20 mouse cellular contexts compared by ENCODE assay signal in the genomic region with DNA sequence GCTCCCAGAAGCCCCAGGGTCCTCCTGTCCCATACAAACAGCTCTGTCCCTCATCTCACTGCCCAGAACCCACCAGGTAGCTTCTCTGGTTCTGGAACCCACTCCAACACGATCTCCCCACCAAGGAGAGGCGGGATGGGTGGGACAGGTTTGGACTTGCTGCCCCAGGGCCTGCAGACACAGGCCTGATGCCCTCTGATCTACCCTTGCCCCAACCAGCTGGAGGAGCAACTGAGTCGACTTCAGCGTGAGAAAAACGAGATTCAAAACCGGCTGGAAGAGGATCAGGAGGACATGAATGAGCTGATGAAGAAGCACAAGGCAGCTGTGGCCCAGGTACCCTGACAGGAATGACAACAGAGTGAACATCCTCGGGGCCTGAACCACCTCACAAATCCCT. TPM values are rescaled to one million over a fixed set of nuclear protein-coding genes. Genes with fewer than 3 reads are reported as not detected.
A peak's percentile ranks its signal among the peaks of the same experiment; 100 is the strongest.
DNase-seq lines count a peak whose midpoint lies in the region; ATAC-seq and TF ChIP-seq lines count a peak whose summit lies in the region.
"Had no signal": no experiment of that assay in that cellular context is flagged by ENCODE, and none has a peak within 500 bp of the region (broad histone marks: within the 10 kb centered on the region; RNA-seq: fewer than 3 reads in every experiment).

No protein-coding gene starts in this region.

- WGBS in forebrain, embryonic 15.5 days: 73% methylated on average over 7 of the region's 7 CpGs
- WGBS in forebrain, embryonic 10.5 days: 76% methylated on average over 7 of the region's 7 CpGs
- 81% methylated on average over 7 of the region's 7 CpGs for WGBS in hindbrain, embryonic 14.5 days
- WGBS in olfactory bulb, adult 2 months: 65% methylated on average over 7 of the region's 7 CpGs

- no peak overlapping the region for H3K9ac ChIP-seq in forebrain, embryonic 15.5 days (replicated peaks)
- no peak overlapping the region for H3K9ac ChIP-seq in hindbrain, embryonic 14.5 days
- H3K9ac ChIP-seq: heart, embryonic 15.5 days; intestine, embryonic 15.5 days; lung, embryonic 14.5 days had no signal

- peaks cover 55% of the 10 kb centered on the region for H3K4me1 ChIP-seq in forebrain, embryonic 15.5 days
- H3K4me1 ChIP-seq in forebrain, embryonic 10.5 days: peaks cover 45% of the 10 kb centered on the region
- peaks cover 60% of the 10 kb centered on the region for H3K4me1 ChIP-seq in hindbrain, embryonic 14.5 days (replicated peaks; ENCODE audit: control insufficient read depth, insufficient read depth, low read length)
- peaks cover 61% of the 10 kb centered on the region for H3K4me1 ChIP-seq in olfactory bulb, adult 2 months (ENCODE audit: control insufficient read depth, insufficient read depth, low read length)

- H3K9me3 ChIP-seq in forebrain, embryonic 15.5 days: no peaks in the 10 kb centered on the region
- no peaks in the 10 kb centered on the region for H3K9me3 ChIP-seq in forebrain, embryonic 10.5 days
- no peaks in the 10 kb centered on the region for H3K9me3 ChIP-seq in hindbrain, embryonic 14.5 days (ENCODE audit: control insufficient read depth, low read length)
- H3K9me3 ChIP-seq: embryonic facial prominence, embryonic 10.5 days; heart, embryonic 15.5 days; intestine, embryonic 15.5 days had no signal

- peaks cover 45% of the 10 kb centered on the region for H3K36me3 ChIP-seq in forebrain, embryonic 15.5 days
- H3K36me3 ChIP-seq in forebrain, embryonic 10.5 days (replicated peaks): peaks cover 87% of the 10 kb centered on the region
- peaks cover 74% of the 10 kb centered on the region for H3K36me3 ChIP-seq in hindbrain, embryonic 14.5 days (replicated peaks; ENCODE audit: control insufficient read depth, insufficient read depth)

- intact Hi-C loops in left cerebral cortex, adult 2 months (cut with DNase I): no loop called here

- no peak for TF ChIP-seq CTCF in left cerebral cortex, adult 2 months (IDR thresholded peaks at IDR 0.05)
- no peak for TF ChIP-seq CTCF in olfactory bulb, adult 2 months (IDR thresholded peaks at IDR 0.05; ENCODE audit: insufficient read depth, low read depth, low read length)

- H3K4me2 ChIP-seq in forebrain, embryonic 15.5 days (replicated peaks): no peak overlapping the region
- H3K4me2 ChIP-seq in hindbrain, embryonic 14.5 days (replicated peaks): no peak overlapping the region
- H3K4me2 ChIP-seq: heart, embryonic 15.5 days; intestine, embryonic 15.5 days; liver, embryonic 11.5 days; lung, embryonic 14.5 days had no signal

- ATAC-seq in forebrain, embryonic 15.5 days (replicated peaks): no peak
- ATAC-seq in hindbrain, embryonic 14.5 days (ENCODE audit: low FRiP score): no peak
- ATAC-seq: activated CD4-positive, CD25-positive, alpha-beta regulatory T cell, adult 4 months; intestine, embryonic 15.5 days had no signal

- no peak overlapping the region for H3K4me3 ChIP-seq in forebrain, embryonic 15.5 days
- no peak overlapping the region for H3K4me3 ChIP-seq in forebrain, embryonic 10.5 days
- H3K4me3 ChIP-seq in left cerebral cortex, adult 2 months: no peak overlapping the region
- no peak overlapping the region for H3K4me3 ChIP-seq in hindbrain, embryonic 14.5 days (replicated peaks; ENCODE audit: low read length)
- H3K4me3 ChIP-seq in olfactory bulb, adult 2 months (ENCODE audit: insufficient read depth, low read depth, low read length): no peak overlapping the region
- H3K4me3 ChIP-seq: embryonic facial prominence, embryonic 10.5 days; erythroblast, embryonic 14.5 days; heart, embryonic 15.5 days; intestine, embryonic 15.5 days had no signal

- peak overlapping the region; percentile 96 for H3K27ac ChIP-seq in forebrain, embryonic 15.5 days (replicated peaks)
- H3K27ac ChIP-seq in forebrain, embryonic 10.5 days: no peak overlapping the region
- 0 out of 2 replicates have a peak overlapping the region, but pooled peaks have one; percentile 40 for H3K27ac ChIP-seq in left cerebral cortex, adult 2 months
- H3K27ac ChIP-seq in hindbrain, embryonic 14.5 days: peak overlapping the region; percentile 61; the same call in 1 of the 2 replicates
- peak overlapping the region; percentile 73 for H3K27ac ChIP-seq in olfactory bulb, adult 2 months (ENCODE audit: insufficient read depth, low read depth, low read length)
- H3K27ac ChIP-seq: embryonic facial prominence, embryonic 10.5 days; intestine, embryonic 15.5 days; kidney, postnatal 0 days; macrophage had no signal

- H3K27me3 ChIP-seq in forebrain, embryonic 15.5 days: no peaks in the 10 kb centered on the region
- H3K27me3 ChIP-seq in forebrain, embryonic 10.5 days (ENCODE audit: poor library complexity, severe bottlenecking): peaks cover 75% of the 10 kb centered on the region
- H3K27me3 ChIP-seq in hindbrain, embryonic 14.5 days (ENCODE audit: control insufficient read depth, insufficient read depth, low read length): no peaks in the 10 kb centered on the region
- H3K27me3 ChIP-seq: CH12.LX; heart, embryonic 15.5 days; intestine, embryonic 15.5 days had no signal

- no peak for TF ChIP-seq POLR2A in olfactory bulb, adult 2 months (IDR thresholded peaks at IDR 0.05; ENCODE audit: insufficient read depth, low read depth, low read length)

- no peak for DNase-seq in forebrain, embryonic 10.5 days (ENCODE audit: extremely low spot score, low spot score)
- no peak for DNase-seq in left cerebral cortex, adult 2 months (ENCODE audit: extremely low spot score in 1 of 2, low spot score in 2 of 2)
- no peak for DNase-seq in left cerebral cortex, adult 9 months (ENCODE audit: low spot score in 2 of 2)
- DNase-seq in hindbrain, embryonic 14.5 days (ENCODE audit: low spot score): no peak
- DNase-seq in adrenal gland, adult 8-10 months: no peak
- no peak for DNase-seq in c-Kit-positive CD71-positive TER-119-positive erythroid progenitor cells, embryonic 14.5 days (ENCODE audit: low spot score)
- DNase-seq: cerebellum, postnatal 10 days; layer of hippocampus, adult 9-11 months; lung, embryonic 14.5 days had no signal

RNA-seq across cellular contexts. Expression of a gene that starts 44.7 kb away (rescaled TPM):
- 10.2 and 11.2 TPM in 2 replicates for polyA plus RNA-seq in forebrain, embryonic 15.5 days (2015; fragmentation: Nextera tagmentation; extraction: Ambion mirVana)
- 10.0 and 10.1 TPM in 2 replicates for polyA plus RNA-seq in forebrain, embryonic 10.5 days (2016; fragmentation: Nextera tagmentation; extraction: Ambion mirVana)
- 1 to 10 TPM in 1 of 2 experiments, under 1 TPM in 1; 0.70 to 1.3 TPM for total RNA-seq in left cerebral cortex, adult 2 months (2021)
- 2.8 and 6.1 TPM in 2 replicates for polyA plus RNA-seq in hindbrain, embryonic 14.5 days (2014; fragmentation: Nextera tagmentation; extraction: Ambion mirVana)
- not detected in 2 replicates for polyA plus RNA-seq in olfactory bulb, adult 2 months (2012; ENCODE audit: insufficient read depth, insufficient read length, low replicate concordance, missing spikeins)
- 1 to 10 TPM in 2 of 4 experiments, under 1 TPM in 2; 0.89 to 2.4 (median 1.5) TPM for total RNA-seq in adrenal gland, adult 8-10 months (2022)
- polyA plus RNA-seq: erythroblast, embryonic 14.5 days; macrophage had no signal
